Mouse (Mus musculus): ENCODE measurements around the gene Irf3.

GRCm38 (mm10) chr7:44997940-44998428 lies 536 bp downstream of the Irf3 start:
- TF ChIP-seq CTCF (IDR thresholded peaks at IDR 0.05; ENCODE audit: control insufficient read depth, insufficient read depth, low read length) (no peak), POLR2A (IDR thresholded peaks at IDR 0.05; ENCODE audit: borderline replicate concordance, control insufficient read depth, low read depth, low read length) (no peak)

Measured in bone marrow, adult 2 months (tissue).